Mouse (Mus musculus) frontal cortex, postnatal 25 days (tissue): ENCODE measurements around the gene Olfr498.

Experiments used
- DNase-seq, 2 experiments: peaks; one replicate each; pipeline ENCODE4 v3.0.0; 2022; ENCODE audit warnings: low spot score in 2 of 2

The Olfr498 gene

GRCm38 (mm10) chr7:108465026-108465425 is at the start of gene Olfr498:
Gene Olfr498, plus strand, starts transcription at chr7:108465326.
- no peak for DNase-seq

GRCm38 (mm10) chr7:108420121-108420520 is 45.0 kb upstream of the Olfr498 start, which contains the start of gene Olfr497:
Gene Olfr497, plus strand, starts transcription at chr7:108420421.
- no peak for DNase-seq
